Mouse (Mus musculus) midbrain, embryonic 15.5 days (tissue): ENCODE results near the gene Trim38. TPM values are rescaled to one million over a fixed set of nuclear protein-coding genes. Genes with fewer than 3 reads are reported as not detected.
"Not testable (repeated sequence)": the region's sequence is repeated elsewhere in the genome, so short reads cannot be mapped to it uniquely, and the experiment has no call there.

Source experiments
- ATAC-seq: fragments of 200-750 bp; cut with Nextera tagmentation; replicated peaks from 2 replicates; pipeline ENCODE4 v1.8.0; 2017; ENCODE audit warnings: moderate TSS enrichment
- H3K27ac ChIP-seq: fragments of 300-500 bp; sonication (generic); 2 replicates; pipeline ENCODE4 v1.5.1; 2015; ENCODE audit warnings: mild to moderate bottlenecking, inconsistent platforms
- H3K27me3 ChIP-seq: fragments of 300-500 bp; sonication (generic); replicated peaks from 2 replicates; pipeline ENCODE4 v1.6.1; 2015; ENCODE audit warnings: inconsistent platforms
- H3K36me3 ChIP-seq: fragments of 300-500 bp; sonication (generic); replicated peaks from 2 replicates; pipeline ENCODE4 v1.6.1; 2015; ENCODE audit warnings: inconsistent platforms
- H3K4me1 ChIP-seq: fragments of 300-500 bp; sonication (generic); 2 replicates; pipeline ENCODE4 v1.6.1; 2015; ENCODE audit warnings: inconsistent platforms
- H3K4me2 ChIP-seq: fragments of 300-500 bp; sonication (generic); 2 replicates; pipeline ENCODE4 v1.6.1; 2015; ENCODE audit warnings: inconsistent platforms, mild to moderate bottlenecking, moderate library complexity
- H3K4me3 ChIP-seq: fragments of 300-500 bp; sonication (generic); 2 replicates; pipeline ENCODE4 v1.5.1; 2015; ENCODE audit warnings: mild to moderate bottlenecking, inconsistent platforms
- H3K9ac ChIP-seq: fragments of 300-500 bp; sonication (generic); 2 replicates; pipeline ENCODE4 v1.6.1; 2015; ENCODE audit warnings: mild to moderate bottlenecking, inconsistent platforms
- H3K9me3 ChIP-seq: fragments of 300-500 bp; sonication (generic); 2 replicates; pipeline ENCODE4 v1.6.1; 2016; ENCODE audit warnings: inconsistent platforms
- WGBS: fragments of 180-500 bp; shearing (Covaris S2); methylation state at CpG from one replicate; pipeline ENCODE4 v1.1.7; 2015; ENCODE audit warnings: mixed read lengths; 5-methylcytosine and 5-hydroxymethylcytosine counted together
- polyA plus RNA-seq: library from polyadenylated mRNA; unstranded; fragments of >200 nt; fragmentation: Nextera tagmentation; extraction: Ambion mirVana; gene quantifications from 2 replicates; pipeline ENCODE4 v1.2.1, GENCODE M21; 2015

Gene Trim38
- not detected in 2 replicates for polyA plus RNA-seq

DNA sequence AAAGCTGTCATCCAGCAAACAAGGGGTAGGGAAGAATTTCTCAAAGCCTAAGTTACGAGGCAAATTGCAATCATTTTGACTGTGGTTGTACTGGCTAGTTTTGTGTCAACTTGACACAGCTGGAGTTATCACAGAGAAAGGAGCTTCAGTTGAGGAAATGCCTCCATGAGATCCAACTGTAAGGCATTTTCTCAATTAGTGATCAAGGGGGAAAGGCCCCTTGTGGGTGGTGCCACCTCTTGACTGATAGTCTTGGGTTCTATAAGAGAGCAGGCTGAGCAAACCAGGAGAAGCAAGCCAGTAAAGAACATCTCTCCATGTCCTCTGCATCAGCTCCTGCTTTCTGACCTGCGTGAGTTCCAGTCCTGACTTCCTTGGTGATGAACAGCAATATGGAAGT lies at the start of gene Trim38:
Gene Trim38, plus strand, starts transcription at position 301 of the 400 bp plus-strand sequence.
- not testable (repeated sequence) for H3K9ac ChIP-seq, H3K4me3 ChIP-seq, H3K4me1 ChIP-seq, H3K36me3 ChIP-seq, H3K27ac ChIP-seq, H3K4me2 ChIP-seq, H3K9me3 ChIP-seq, H3K27me3 ChIP-seq, ATAC-seq
- WGBS = 84% methylated on average over 2 of the region's 2 CpGs

GRCm38 (mm10) chr13:23724239-23724638 lies 45.5 kb upstream of the Trim38 start:
- Histone ChIP-seq H3K27me3 (no peaks in the 10 kb centered on the region), H3K4me1 (no peaks in the 10 kb centered on the region), H3K9ac (no peak overlapping the region), H3K36me3 (no peaks in the 10 kb centered on the region), H3K4me3 (no peak overlapping the region), H3K4me2 (no peak overlapping the region), H3K9me3 (no peaks in the 10 kb centered on the region), H3K27ac (no peak overlapping the region)
- 84% methylated on average over 4 of the region's 4 CpGs for WGBS
- no peak for ATAC-seq

- no peaks in the 10 kb centered on the region for H3K9me3 ChIP-seq
- no peak overlapping the region for H3K4me3 ChIP-seq
- no peak overlapping the region for H3K27ac ChIP-seq
- no peak for ATAC-seq
- H3K4me2 ChIP-seq = no peak overlapping the region
- no peaks in the 10 kb centered on the region for H3K27me3 ChIP-seq
- H3K4me1 ChIP-seq = no peaks in the 10 kb centered on the region
- no peaks in the 10 kb centered on the region for H3K36me3 ChIP-seq
- no peak overlapping the region for H3K9ac ChIP-seq
- WGBS = no CpG with 5 or more reads among the region's 1 CpGs
Measured at GRCm38 (mm10) chr13:23725213-23725612, 44.5 kb upstream of the Trim38 start.

GRCm38 (mm10) chr13:23728472-23729191 lies 41.1 kb upstream of the Trim38 start:
- Histone ChIP-seq H3K4me2 (no peak overlapping the region), H3K36me3 (no peaks in the 10 kb centered on the region), H3K9me3 (no peaks in the 10 kb centered on the region), H3K4me1 (no peaks in the 10 kb centered on the region), H3K4me3 (no peak overlapping the region), H3K9ac (no peak overlapping the region), H3K27me3 (no peaks in the 10 kb centered on the region), H3K27ac (no peak overlapping the region)
- WGBS = 90% methylated on average over 18 of the region's 18 CpGs
- no peak for ATAC-seq

- H3K4me2 ChIP-seq = no peak overlapping the region
- H3K9me3 ChIP-seq = no peaks in the 10 kb centered on the region
- ATAC-seq = no peak
- no peak overlapping the region for H3K27ac ChIP-seq
- H3K27me3 ChIP-seq = no peaks in the 10 kb centered on the region
- H3K36me3 ChIP-seq = no peaks in the 10 kb centered on the region
- H3K4me3 ChIP-seq = no peak overlapping the region
- no peak overlapping the region for H3K9ac ChIP-seq
- no peaks in the 10 kb centered on the region for H3K4me1 ChIP-seq
- 94% methylated on average over 9 of the region's 9 CpGs for WGBS
Measured at GRCm38 (mm10) chr13:23729192-23729525, 40.6 kb upstream of the Trim38 start.

- WGBS = 96% methylated on average over 5 of the region's 5 CpGs
- Histone ChIP-seq H3K4me3 (no peak overlapping the region), H3K4me1 (no peaks in the 10 kb centered on the region), H3K9me3 (no peaks in the 10 kb centered on the region), H3K27ac (no peak overlapping the region), H3K27me3 (no peaks in the 10 kb centered on the region), H3K9ac (no peak overlapping the region), H3K4me2 (no peak overlapping the region), H3K36me3 (no peaks in the 10 kb centered on the region)
- no peak for ATAC-seq
Measured at GRCm38 (mm10) chr13:23729706-23730105, 40.0 kb upstream of the Trim38 start.

GRCm38 (mm10) chr13:23730479-23730878 lies 39.2 kb upstream of the Trim38 start:
- WGBS = 66% methylated on average over 8 of the region's 8 CpGs

DNA sequence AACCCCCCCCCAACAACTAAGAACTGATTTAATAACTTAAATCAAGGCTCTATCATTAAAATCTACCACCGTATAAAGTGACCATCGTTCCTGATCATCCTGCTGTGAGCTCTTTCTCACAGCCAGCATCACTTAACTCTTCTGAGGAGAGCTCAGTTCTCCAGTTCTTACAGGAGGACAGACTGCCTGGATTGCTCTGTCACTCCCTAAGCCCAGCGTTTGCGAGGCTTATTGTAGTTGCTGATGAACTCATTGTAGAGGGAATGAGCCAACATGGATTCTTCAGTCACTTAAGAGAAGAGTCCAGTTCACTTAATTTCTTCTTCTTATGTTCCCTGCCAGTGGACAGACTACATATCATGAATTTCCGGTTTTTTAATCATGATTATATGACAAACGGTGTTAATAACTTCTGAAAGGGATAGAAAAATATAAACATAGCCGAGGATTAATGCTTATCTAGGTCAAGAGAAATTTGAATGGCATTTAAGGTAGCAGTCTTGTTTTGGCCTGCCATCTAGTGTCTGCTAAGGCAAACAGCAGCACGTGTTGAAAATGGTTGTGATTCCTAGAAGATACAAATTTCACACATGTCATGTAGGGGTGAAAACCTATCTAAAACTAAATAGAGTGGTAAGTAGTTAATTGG lies 37.4 kb upstream of the Trim38 start:
- Histone ChIP-seq H3K9ac (no peak overlapping the region), H3K36me3 (no peaks in the 10 kb centered on the region), H3K27me3 (no peaks in the 10 kb centered on the region), H3K4me3 (no peak overlapping the region), H3K27ac (no peak overlapping the region), H3K4me1 (no peaks in the 10 kb centered on the region), H3K4me2 (no peak overlapping the region), H3K9me3 (no peaks in the 10 kb centered on the region)
- ATAC-seq = peak; percentile 48; the same call in 1 of the 2 replicates
- WGBS = 25% methylated on average over 8 of the region's 8 CpGs

More at GRCm38 (mm10) chr13:23730479-23730878, 39.2 kb upstream of the Trim38 start:
- H3K27me3 ChIP-seq = no peaks in the 10 kb centered on the region
- no peak for ATAC-seq
- H3K4me3 ChIP-seq = no peak overlapping the region
- no peaks in the 10 kb centered on the region for H3K4me1 ChIP-seq
- no peak overlapping the region for H3K9ac ChIP-seq
- H3K36me3 ChIP-seq = no peaks in the 10 kb centered on the region
- no peak overlapping the region for H3K27ac ChIP-seq
- no peaks in the 10 kb centered on the region for H3K9me3 ChIP-seq
- H3K4me2 ChIP-seq = no peak overlapping the region

- WGBS = 64% methylated on average over 5 of the region's 5 CpGs
- Histone ChIP-seq H3K27me3 (no peaks in the 10 kb centered on the region), H3K9ac (no peak overlapping the region), H3K4me1 (peaks cover 22% of the 10 kb centered on the region), H3K4me3 (no peak overlapping the region), H3K27ac (no peak overlapping the region), H3K36me3 (no peaks in the 10 kb centered on the region), H3K4me2 (no peak overlapping the region), H3K9me3 (no peaks in the 10 kb centered on the region)
- ATAC-seq = no peak
Measured at GRCm38 (mm10) chr13:23737091-23737490, 32.6 kb upstream of the Trim38 start.

GRCm38 (mm10) chr13:23738041-23738440 lies 31.7 kb upstream of the Trim38 start:
- peaks cover 22% of the 10 kb centered on the region for H3K4me1 ChIP-seq
- ATAC-seq = no peak
- no peaks in the 10 kb centered on the region for H3K27me3 ChIP-seq
- H3K36me3 ChIP-seq = no peaks in the 10 kb centered on the region
- H3K4me2 ChIP-seq = peak overlapping the region; percentile 98
- H3K4me3 ChIP-seq = peak overlapping the region; percentile 51; the same call in 1 of the 2 replicates
- WGBS = 23% methylated on average over 4 of the region's 4 CpGs
- peak overlapping the region; percentile 38; the same call in 1 of the 2 replicates for H3K9ac ChIP-seq
- peak overlapping the region; percentile 45; the same call in 1 of the 2 replicates for H3K27ac ChIP-seq
- H3K9me3 ChIP-seq = no peaks in the 10 kb centered on the region

DNA sequence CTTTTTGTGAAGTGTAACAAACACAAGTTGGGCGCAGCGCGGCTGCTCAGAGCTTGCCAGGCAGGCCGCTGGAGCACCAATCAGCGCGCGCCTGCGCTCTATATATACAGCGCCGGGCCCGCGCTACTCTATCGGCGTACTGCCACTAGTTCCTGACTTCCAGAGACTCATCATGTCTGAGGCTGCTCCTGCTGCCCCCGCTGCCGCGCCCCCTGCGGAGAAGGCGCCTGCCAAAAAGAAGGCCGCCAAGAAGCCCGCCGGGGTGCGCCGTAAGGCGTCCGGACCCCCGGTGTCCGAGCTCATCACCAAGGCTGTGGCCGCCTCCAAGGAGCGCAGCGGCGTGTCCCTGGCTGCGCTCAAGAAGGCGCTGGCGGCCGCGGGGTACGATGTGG lies 31.0 kb upstream of the Trim38 start, which contains the start of gene Hist1h1c:
Gene Hist1h1c, plus strand, starts transcription at position 132 of the 392 bp plus-strand sequence.
- peak; percentile 95 for ATAC-seq
- Histone ChIP-seq H3K4me1 (peaks cover 22% of the 10 kb centered on the region), H3K4me2 (peak within 1 kb of the TSS; percentile 98), H3K27me3 (no peaks in the 10 kb centered on the region), H3K4me3 (peak within 1 kb of the TSS; percentile 51), H3K9ac (peak within 1 kb of the TSS; percentile 38), H3K27ac (peak within 1 kb of the TSS; percentile 78), H3K9me3 (no peaks in the 10 kb centered on the region), H3K36me3 (no peaks in the 10 kb centered on the region)
- 0% methylated on average over 38 of the region's 38 CpGs for WGBS

DNA sequence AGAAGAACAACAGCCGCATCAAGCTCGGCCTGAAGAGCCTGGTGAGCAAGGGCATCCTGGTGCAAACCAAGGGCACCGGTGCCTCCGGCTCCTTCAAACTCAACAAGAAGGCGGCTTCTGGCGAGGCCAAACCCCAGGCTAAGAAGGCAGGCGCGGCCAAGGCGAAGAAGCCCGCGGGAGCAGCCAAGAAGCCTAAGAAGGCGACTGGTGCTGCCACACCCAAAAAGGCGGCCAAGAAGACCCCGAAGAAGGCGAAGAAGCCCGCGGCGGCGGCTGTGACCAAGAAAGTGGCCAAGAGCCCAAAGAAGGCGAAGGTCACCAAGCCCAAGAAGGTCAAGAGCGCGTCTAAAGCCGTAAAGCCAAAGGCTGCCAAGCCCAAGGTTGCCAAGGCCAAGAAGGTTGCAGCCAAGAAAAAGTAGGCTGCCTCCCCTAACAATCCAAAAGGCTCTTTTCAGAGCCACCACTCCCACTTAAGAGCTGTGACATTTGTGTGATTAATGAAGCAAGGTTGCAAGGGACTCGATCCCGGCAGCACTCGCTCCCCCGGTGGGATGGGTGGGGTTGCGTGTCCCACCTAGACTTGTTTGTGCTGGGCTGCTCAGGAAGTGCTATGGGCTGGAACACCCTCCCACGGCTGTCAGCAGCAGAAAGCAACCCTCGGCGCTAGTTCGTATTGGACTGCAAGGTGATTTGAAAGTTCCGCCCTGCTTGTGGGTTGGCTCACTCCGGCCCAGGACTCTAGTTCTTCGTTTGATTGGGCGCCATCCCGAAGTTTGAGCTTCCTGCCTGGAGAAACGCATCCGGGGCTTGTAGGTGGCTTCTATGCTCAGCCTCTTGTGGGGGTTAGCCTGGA lies 30.4 kb upstream of the Trim38 start:
- Histone ChIP-seq H3K27ac (peak overlapping the region; percentile 78), H3K36me3 (no peaks in the 10 kb centered on the region), H3K4me1 (peaks cover 22% of the 10 kb centered on the region), H3K9ac (peak overlapping the region; percentile 38), H3K9me3 (no peaks in the 10 kb centered on the region), H3K27me3 (no peaks in the 10 kb centered on the region), H3K4me2 (peak overlapping the region; percentile 98), H3K4me3 (peak overlapping the region; percentile 51)
- peak; percentile 91 for ATAC-seq
- under 1% methylated on average over 39 of the region's 39 CpGs for WGBS
